Mouse (Mus musculus): ENCODE measurements around the gene Crocc2. TPM values are rescaled to one million over a fixed set of nuclear protein-coding genes. Genes with fewer than 3 reads are reported as not detected.

Crocc2 gene
- polyA plus RNA-seq, 1 experiment from 2014 or later: 0.30 TPM

- no peak for DNase-seq (ENCODE audit: low spot score)
- 55% methylated on average over 9 of the region's 9 CpGs for WGBS
These were observed 41.7 kb downstream of the Crocc2 start for GRCm38 (mm10) chr1:93210213-93210641.

DNA sequence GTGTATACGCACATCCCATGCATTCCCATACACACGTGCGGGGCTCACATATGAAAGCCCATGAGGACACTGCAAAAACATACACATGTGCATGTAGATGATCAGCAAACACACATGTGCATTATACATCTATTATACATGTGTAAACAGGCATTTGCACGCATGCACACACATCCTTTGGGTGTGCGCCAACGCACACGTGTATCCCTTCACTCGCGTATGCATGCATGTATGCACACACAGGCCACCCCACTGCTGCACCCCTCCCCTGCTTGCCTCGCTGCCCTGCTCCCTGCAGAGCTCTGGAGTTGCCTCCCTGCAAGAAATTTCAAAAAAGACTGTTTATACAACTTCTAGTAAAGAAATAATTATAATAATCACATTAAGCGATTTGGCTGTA lies 42.5 kb downstream of the Crocc2 start:
- 90% methylated on average over 11 of the region's 11 CpGs for WGBS
- no peak overlapping the region for H3K4me3 ChIP-seq
- no peaks in the 10 kb centered on the region for H3K9me3 ChIP-seq
- no peaks in the 10 kb centered on the region; the same call in 1 of the 2 replicates for H3K27me3 ChIP-seq (ENCODE audit: insufficient read depth, poor library complexity, severe bottlenecking)
- no peak for DNase-seq (ENCODE audit: low spot score)
- H3K4me1 ChIP-seq (replicated peaks): peaks cover 64% of the 10 kb centered on the region
- no peak overlapping the region; the same call in 1 of the 2 replicates for H3K27ac ChIP-seq
- H3K36me3 ChIP-seq: no peaks in the 10 kb centered on the region

More at GRCm38 (mm10) chr1:93210213-93210641, 41.7 kb downstream of the Crocc2 start:
- Histone ChIP-seq H3K27me3 (ENCODE audit: insufficient read depth, poor library complexity, severe bottlenecking) (no peaks in the 10 kb centered on the region; the same call in 1 of the 2 replicates), H3K36me3 (no peaks in the 10 kb centered on the region), H3K27ac (peak overlapping the region; percentile 53), H3K9me3 (no peaks in the 10 kb centered on the region), H3K4me3 (no peak overlapping the region), H3K4me1 (replicated peaks) (peaks cover 57% of the 10 kb centered on the region)

- Histone ChIP-seq H3K4me3 (no peak overlapping the region), H3K27me3 (ENCODE audit: insufficient read depth, poor library complexity, severe bottlenecking) (no peaks in the 10 kb centered on the region; the same call in 1 of the 2 replicates), H3K36me3 (no peaks in the 10 kb centered on the region), H3K27ac (peak overlapping the region; percentile 50), H3K4me1 (replicated peaks) (peaks cover 66% of the 10 kb centered on the region), H3K9me3 (no peaks in the 10 kb centered on the region)
- DNase-seq (ENCODE audit: low spot score): peak; percentile 44
- WGBS: 27% methylated on average over 10 of the region's 10 CpGs
These were observed 43.2 kb downstream of the Crocc2 start for GRCm38 (mm10) chr1:93211549-93212220.

DNA sequence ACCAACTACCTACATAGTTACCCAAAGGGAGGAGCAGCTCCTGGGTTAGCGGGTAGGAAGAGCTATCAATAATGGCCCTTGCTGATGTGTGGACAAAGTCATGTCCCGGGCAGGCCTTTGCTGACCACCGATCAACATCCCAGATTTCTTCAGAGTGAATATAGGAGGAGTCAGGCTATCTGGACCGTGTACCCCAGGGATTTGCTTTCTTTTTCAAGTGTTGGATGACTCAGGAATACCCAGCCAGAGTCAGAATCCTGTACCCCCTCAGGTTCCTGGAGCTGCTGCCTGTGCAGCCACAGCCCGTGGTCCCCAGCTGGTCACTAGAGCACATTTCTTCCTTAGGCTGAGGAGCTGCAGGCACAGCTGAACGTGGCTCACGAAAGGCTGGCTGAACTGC lies 43.9 kb downstream of the Crocc2 start:
- 89% methylated on average over 7 of the region's 7 CpGs for WGBS
- Histone ChIP-seq H3K4me1 (replicated peaks) (peaks cover 73% of the 10 kb centered on the region), H3K9me3 (no peaks in the 10 kb centered on the region), H3K36me3 (no peaks in the 10 kb centered on the region), H3K27me3 (ENCODE audit: insufficient read depth, poor library complexity, severe bottlenecking) (no peaks in the 10 kb centered on the region; the same call in 1 of the 2 replicates), H3K27ac (peak overlapping the region; percentile 50; the same call in 1 of the 2 replicates), H3K4me3 (no peak overlapping the region)
- no peak for DNase-seq (ENCODE audit: low spot score)

DNA sequence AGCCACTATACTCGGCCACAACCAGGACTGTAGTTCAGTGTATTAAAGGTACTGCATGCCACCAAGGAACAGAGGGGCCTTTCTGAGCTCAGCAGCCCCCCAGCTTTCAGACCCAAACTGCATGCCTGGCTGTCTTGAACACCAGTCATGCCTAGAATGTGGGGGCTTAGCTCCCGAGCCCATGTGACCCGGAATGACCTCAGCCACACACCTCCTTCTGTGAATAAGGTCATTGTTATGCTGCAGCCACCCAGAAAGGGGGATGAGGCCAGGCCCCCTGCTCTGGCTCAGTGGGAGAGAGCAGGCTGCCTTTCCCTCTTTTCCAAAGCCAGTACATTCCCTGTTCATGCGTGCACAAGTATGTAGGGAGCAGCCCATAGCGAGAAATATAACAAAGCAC lies 46.1 kb downstream of the Crocc2 start:
- Histone ChIP-seq H3K4me1 (replicated peaks) (peaks cover 77% of the 10 kb centered on the region), H3K9me3 (no peaks in the 10 kb centered on the region), H3K27me3 (ENCODE audit: insufficient read depth, poor library complexity, severe bottlenecking) (no peaks in the 10 kb centered on the region; the same call in 1 of the 2 replicates), H3K27ac (peak overlapping the region; percentile 65), H3K36me3 (no peaks in the 10 kb centered on the region), H3K4me3 (no peak overlapping the region)
- WGBS: 28% methylated on average over 5 of the region's 5 CpGs
- no peak for DNase-seq (ENCODE audit: low spot score)

- Histone ChIP-seq H3K27ac (peak overlapping the region; percentile 67), H3K27me3 (ENCODE audit: insufficient read depth, poor library complexity, severe bottlenecking) (no peaks in the 10 kb centered on the region; the same call in 1 of the 2 replicates), H3K4me1 (replicated peaks) (peaks cover 66% of the 10 kb centered on the region), H3K4me3 (no peak overlapping the region), H3K9me3 (no peaks in the 10 kb centered on the region), H3K36me3 (no peaks in the 10 kb centered on the region)
- 64% methylated on average over 9 of the region's 9 CpGs for WGBS
- no peak for DNase-seq (ENCODE audit: low spot score)
These were observed 48.4 kb downstream of the Crocc2 start for GRCm38 (mm10) chr1:93216839-93217497.

DNA sequence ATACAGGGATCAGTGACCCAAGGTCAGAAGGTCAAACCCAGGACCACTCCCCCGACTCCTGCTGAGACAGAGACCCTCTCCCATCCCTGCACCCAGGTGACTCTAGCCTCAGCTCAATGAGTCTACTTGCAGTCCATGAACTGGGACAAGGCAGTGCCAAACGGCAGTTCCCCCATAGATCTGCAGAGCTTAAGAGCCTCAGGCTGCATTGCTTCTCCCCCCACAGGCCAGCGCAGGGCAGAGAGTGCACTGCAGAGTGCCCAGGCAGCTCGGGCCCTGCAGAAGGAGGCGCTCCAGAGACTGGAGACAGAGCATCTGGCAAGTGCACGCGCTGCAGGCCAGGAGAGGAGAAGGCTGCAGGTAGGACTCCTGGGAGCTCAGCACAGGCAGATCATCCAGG lies 49.0 kb downstream of the Crocc2 start:
- no peaks in the 10 kb centered on the region for H3K36me3 ChIP-seq
- H3K27ac ChIP-seq: peak overlapping the region; percentile 53; the same call in 1 of the 2 replicates
- no peaks in the 10 kb centered on the region for H3K9me3 ChIP-seq
- no peaks in the 10 kb centered on the region; the same call in 1 of the 2 replicates for H3K27me3 ChIP-seq (ENCODE audit: insufficient read depth, poor library complexity, severe bottlenecking)
- 41% methylated on average over 7 of the region's 7 CpGs for WGBS
- no peak overlapping the region for H3K4me3 ChIP-seq
- H3K4me1 ChIP-seq (replicated peaks): peaks cover 62% of the 10 kb centered on the region
- no peak for DNase-seq (ENCODE audit: low spot score)

GRCm38 (mm10) chr1:93220776-93221175 lies 52.3 kb downstream of the Crocc2 start:
- peak overlapping the region; percentile 62; the same call in 1 of the 2 replicates for H3K27ac ChIP-seq
- H3K9me3 ChIP-seq: no peaks in the 10 kb centered on the region
- no peak for DNase-seq (ENCODE audit: low spot score)
- peaks cover 47% of the 10 kb centered on the region for H3K4me1 ChIP-seq (replicated peaks)
- no peaks in the 10 kb centered on the region for H3K36me3 ChIP-seq
- peaks cover 19% of the 10 kb centered on the region for H3K27me3 ChIP-seq (ENCODE audit: insufficient read depth, poor library complexity, severe bottlenecking)
- WGBS: 65% methylated on average over 7 of the region's 7 CpGs
- H3K4me3 ChIP-seq: no peak overlapping the region

GRCm38 (mm10) chr1:93223972-93224371 lies 55.4 kb downstream of the Crocc2 start:
- H3K4me1 ChIP-seq (replicated peaks): peaks cover 37% of the 10 kb centered on the region
- no peak overlapping the region for H3K4me3 ChIP-seq
- H3K36me3 ChIP-seq: no peaks in the 10 kb centered on the region
- no peaks in the 10 kb centered on the region for H3K9me3 ChIP-seq
- peak; percentile 53 for DNase-seq (ENCODE audit: low spot score)
- 7% methylated on average over 18 of the region's 18 CpGs for WGBS
- no peak overlapping the region for H3K27ac ChIP-seq
- H3K27me3 ChIP-seq (ENCODE audit: insufficient read depth, poor library complexity, severe bottlenecking): peaks cover 19% of the 10 kb centered on the region

DNA sequence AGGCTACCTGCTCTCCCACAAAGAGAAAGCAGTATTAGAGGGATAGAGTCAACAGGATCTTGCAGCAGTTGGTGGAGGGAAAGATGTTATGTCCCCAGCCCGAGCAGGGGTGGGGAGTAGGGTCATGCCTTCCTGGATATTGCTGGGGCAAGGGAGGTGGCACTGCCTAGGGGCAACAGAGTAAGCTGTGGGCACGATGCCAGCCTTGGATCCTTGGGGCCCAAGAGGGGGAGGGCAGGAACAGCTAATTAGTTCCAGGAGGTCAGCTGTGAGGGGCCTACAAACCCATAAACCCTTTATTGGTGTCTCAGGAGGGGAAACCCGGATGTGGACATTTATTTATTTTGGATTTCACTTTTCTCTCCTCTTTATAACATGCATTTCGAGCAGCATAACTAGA lies 56.7 kb downstream of the Crocc2 start:
- Histone ChIP-seq H3K4me3 (no peak overlapping the region), H3K27ac (no peak overlapping the region), H3K9me3 (no peaks in the 10 kb centered on the region), H3K27me3 (ENCODE audit: insufficient read depth, poor library complexity, severe bottlenecking) (peaks cover 19% of the 10 kb centered on the region), H3K36me3 (no peaks in the 10 kb centered on the region), H3K4me1 (replicated peaks) (peaks cover 36% of the 10 kb centered on the region)
- 66% methylated on average over 4 of the region's 4 CpGs for WGBS
- no peak for DNase-seq (ENCODE audit: low spot score)

GRCm38 (mm10) chr1:93225731-93226520 lies 57.4 kb downstream of the Crocc2 start:
- no peak for DNase-seq (ENCODE audit: low spot score)
- Histone ChIP-seq H3K36me3 (no peaks in the 10 kb centered on the region), H3K27ac (0 out of 2 replicates have a peak overlapping the region, but pooled peaks have one; percentile 45), H3K27me3 (ENCODE audit: insufficient read depth, poor library complexity, severe bottlenecking) (peaks cover 19% of the 10 kb centered on the region), H3K4me3 (no peak overlapping the region), H3K4me1 (replicated peaks) (peaks cover 29% of the 10 kb centered on the region), H3K9me3 (no peaks in the 10 kb centered on the region)
- WGBS: 81% methylated on average over 5 of the region's 5 CpGs

GRCm38 (mm10) chr1:93227303-93227975 lies 58.9 kb downstream of the Crocc2 start:
- WGBS: 79% methylated on average over 7 of the region's 7 CpGs
- no peak for DNase-seq (ENCODE audit: low spot score)
- Histone ChIP-seq H3K9me3 (no peaks in the 10 kb centered on the region), H3K4me3 (no peak overlapping the region), H3K27me3 (ENCODE audit: insufficient read depth, poor library complexity, severe bottlenecking) (peaks cover 19% of the 10 kb centered on the region), H3K27ac (peak overlapping the region; percentile 31; the same call in 1 of the 2 replicates), H3K36me3 (no peaks in the 10 kb centered on the region), H3K4me1 (replicated peaks) (peaks cover 25% of the 10 kb centered on the region; the same call in 1 of the 2 replicates)
